Mouse (Mus musculus) thymus, postnatal 4 days (tissue): Measurements from ENCODE around the gene Psg17.
"Not testable (repeated sequence)": the region's sequence is repeated elsewhere in the genome, so short reads cannot be mapped to it uniquely, and the experiment has no call there.

Experiments
- DNase-seq: peaks from one replicate; pipeline ENCODE4 v3.0.0; 2021

Psg17 gene

GRCm38 (mm10) chr7:18821507-18821906 lies at the start of gene Psg17:
Gene Psg17, minus strand, starts transcription at chr7:18821607.
- no peak for DNase-seq

GRCm38 (mm10) chr7:18871031-18871430 lies 49.6 kb upstream of the Psg17 start, which contains the start of gene Pglyrp1:
Gene Pglyrp1, plus strand, starts transcription at chr7:18871331.
- not testable (repeated sequence) for DNase-seq

- DNase-seq: no peak
Observed at GRCm38 (mm10) chr7:18868491-18868890, 47.1 kb upstream of the Psg17 start.

GRCm38 (mm10) chr7:18862801-18863200 lies 41.4 kb upstream of the Psg17 start:
- no peak for DNase-seq

GRCm38 (mm10) chr7:18858310-18858916 lies 37.0 kb upstream of the Psg17 start:
- DNase-seq: no peak

- no peak for DNase-seq
Observed at GRCm38 (mm10) chr7:18848395-18848794, 27.0 kb upstream of the Psg17 start.

GRCm38 (mm10) chr7:18844811-18845210 lies 23.4 kb upstream of the Psg17 start:
- DNase-seq: no peak

- no peak for DNase-seq
Observed at GRCm38 (mm10) chr7:18841174-18841567, 19.8 kb upstream of the Psg17 start.

GRCm38 (mm10) chr7:18840386-18841173 lies 19.2 kb upstream of the Psg17 start:
- peak; percentile 40 for DNase-seq

- no peak for DNase-seq
Observed at GRCm38 (mm10) chr7:18839865-18840264, 18.5 kb upstream of the Psg17 start, which contains the start of gene Mill2. Gene Mill2, plus strand, starts transcription at chr7:18839966.

GRCm38 (mm10) chr7:18832298-18832697 lies 10.9 kb upstream of the Psg17 start:
- no peak for DNase-seq

GRCm38 (mm10) chr7:18829545-18829944 lies 8.1 kb upstream of the Psg17 start:
- DNase-seq: no peak

GRCm38 (mm10) chr7:18828592-18828991 lies 7.2 kb upstream of the Psg17 start:
- DNase-seq: no peak

- DNase-seq: no peak
Observed at GRCm38 (mm10) chr7:18827792-18828546, 6.6 kb upstream of the Psg17 start.

GRCm38 (mm10) chr7:18818301-18818700 lies 3.1 kb downstream of the Psg17 start:
- no peak for DNase-seq

GRCm38 (mm10) chr7:18803526-18803925 lies 17.9 kb downstream of the Psg17 start:
- DNase-seq: no peak

- no peak for DNase-seq
Observed at GRCm38 (mm10) chr7:18799129-18799528, 22.3 kb downstream of the Psg17 start.

GRCm38 (mm10) chr7:18798420-18798819 lies 23.0 kb downstream of the Psg17 start, which contains the start of gene Psg19:
Gene Psg19, minus strand, starts transcription at chr7:18798520.
- DNase-seq: no peak

GRCm38 (mm10) chr7:18790671-18791070 lies 30.7 kb downstream of the Psg17 start:
- DNase-seq: not testable (repeated sequence)

GRCm38 (mm10) chr7:18781301-18781700 lies 40.1 kb downstream of the Psg17 start:
- not testable (repeated sequence) for DNase-seq

GRCm38 (mm10) chr7:18779337-18779781 lies 42.0 kb downstream of the Psg17 start:
- no peak for DNase-seq
